Mouse (Mus musculus) heart, postnatal 36 days (tissue): ENCODE results near the gene Il23r. TPM values are rescaled to one million over a fixed set of nuclear protein-coding genes. Genes with fewer than 3 reads are reported as not detected.
A peak's percentile ranks its signal among the peaks of the same experiment; 100 is the strongest.
"Not testable (repeated sequence)": the region's sequence is repeated elsewhere in the genome, so short reads cannot be mapped to it uniquely, and the experiment has no call there.

ENCODE experiments used
- DNase-seq, 2 experiments: peaks; one replicate each; pipeline ENCODE4 v3.0.0; 2021 to 2022
- intact Hi-C: fragments of 180-260 bp; cut with DNase I; formaldehyde crosslinking; loops from one replicate; pipeline ENCODE4 v1.15.1; 2025
- total RNA-seq, 2 experiments: library from RNA; stranded (reverse); gene quantifications; 2 replicates each; pipeline ENCODE4 v1.2.3; 2021

Gene Il23r
- not detected for total RNA-seq

DNA sequence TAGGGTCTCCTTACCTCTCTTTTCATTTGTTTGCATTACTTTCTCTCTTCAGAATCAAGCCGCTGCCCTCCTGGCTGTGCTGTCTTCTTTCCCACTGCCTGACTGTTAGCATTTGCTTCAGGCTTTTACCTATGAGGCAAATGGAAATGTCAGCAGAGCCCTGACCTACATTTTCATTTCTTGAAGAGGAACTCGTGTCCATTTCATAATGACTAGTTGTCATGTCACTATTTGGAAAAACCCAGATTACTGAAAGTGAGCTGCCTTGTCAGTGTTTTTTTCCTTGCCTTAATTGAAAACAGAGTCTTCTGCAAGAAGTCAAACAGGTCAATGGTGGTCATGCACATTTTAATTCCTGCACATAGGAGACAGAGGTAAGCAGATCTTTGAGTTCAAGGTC is at the start of gene Il23r:
Il23r (minus strand) TSS at position 101 of the 400 bp plus-strand sequence.
- no peak for DNase-seq
- intact Hi-C loops: no loop called here

DNA sequence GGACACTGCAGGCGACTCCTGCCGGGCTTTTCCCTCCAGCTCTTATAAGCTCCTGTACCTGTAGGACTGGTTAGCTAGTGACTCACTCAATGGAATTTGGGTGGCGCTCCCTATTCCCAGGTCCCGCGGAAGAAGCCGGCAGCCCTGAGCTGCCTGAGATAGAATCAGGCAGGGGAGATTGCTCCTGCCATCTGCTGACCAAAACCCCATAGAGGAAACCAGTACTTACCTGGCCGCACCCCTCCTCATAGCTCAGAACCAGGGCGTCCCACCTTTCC is 44.1 kb upstream of the Il23r start, which contains the start of gene Tacstd2:
Tacstd2 (minus strand) TSS at position 20 of the 278 bp plus-strand sequence.
- intact Hi-C loops: no loop called here
- DNase-seq: no peak

DNA sequence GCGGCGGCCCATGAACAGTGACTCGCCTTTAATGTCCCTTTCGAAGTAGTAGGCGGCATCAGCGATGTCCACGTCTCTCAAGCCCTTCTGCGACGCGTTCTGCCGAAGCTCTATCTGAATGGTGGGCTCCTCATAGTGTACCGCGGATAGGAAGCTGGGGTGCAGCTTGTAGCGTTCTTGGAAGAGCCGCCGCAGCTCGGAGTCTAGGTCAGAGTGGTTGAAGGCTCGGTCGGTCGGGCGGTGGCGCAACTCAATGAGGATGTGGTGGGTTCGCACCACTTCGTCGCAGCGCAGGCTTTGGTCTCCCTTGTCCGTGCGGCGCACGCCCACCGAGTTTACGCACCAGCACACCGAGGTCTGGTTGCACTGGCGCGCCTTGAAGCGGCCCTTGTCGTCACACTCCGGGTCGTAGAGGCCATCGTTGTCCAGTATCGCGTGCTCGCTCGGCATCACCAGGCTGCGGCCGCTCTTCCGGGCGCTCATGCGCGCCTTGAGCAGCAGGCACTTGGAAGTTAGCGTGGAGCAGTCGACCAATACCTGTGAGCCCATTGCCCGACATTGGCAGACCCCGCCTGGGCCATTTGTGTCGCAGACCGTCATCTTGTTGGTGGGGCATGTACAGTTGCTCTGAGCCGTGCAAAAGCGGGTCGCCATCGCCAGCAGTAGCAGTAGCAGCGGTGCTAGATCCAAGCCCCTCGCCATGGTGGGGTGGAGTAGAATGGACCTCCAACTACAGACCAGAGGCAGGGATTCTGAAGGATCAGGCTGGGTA is 43.5 kb upstream of the Il23r start:
- no peak for DNase-seq
- intact Hi-C loops: no loop called here

DNA sequence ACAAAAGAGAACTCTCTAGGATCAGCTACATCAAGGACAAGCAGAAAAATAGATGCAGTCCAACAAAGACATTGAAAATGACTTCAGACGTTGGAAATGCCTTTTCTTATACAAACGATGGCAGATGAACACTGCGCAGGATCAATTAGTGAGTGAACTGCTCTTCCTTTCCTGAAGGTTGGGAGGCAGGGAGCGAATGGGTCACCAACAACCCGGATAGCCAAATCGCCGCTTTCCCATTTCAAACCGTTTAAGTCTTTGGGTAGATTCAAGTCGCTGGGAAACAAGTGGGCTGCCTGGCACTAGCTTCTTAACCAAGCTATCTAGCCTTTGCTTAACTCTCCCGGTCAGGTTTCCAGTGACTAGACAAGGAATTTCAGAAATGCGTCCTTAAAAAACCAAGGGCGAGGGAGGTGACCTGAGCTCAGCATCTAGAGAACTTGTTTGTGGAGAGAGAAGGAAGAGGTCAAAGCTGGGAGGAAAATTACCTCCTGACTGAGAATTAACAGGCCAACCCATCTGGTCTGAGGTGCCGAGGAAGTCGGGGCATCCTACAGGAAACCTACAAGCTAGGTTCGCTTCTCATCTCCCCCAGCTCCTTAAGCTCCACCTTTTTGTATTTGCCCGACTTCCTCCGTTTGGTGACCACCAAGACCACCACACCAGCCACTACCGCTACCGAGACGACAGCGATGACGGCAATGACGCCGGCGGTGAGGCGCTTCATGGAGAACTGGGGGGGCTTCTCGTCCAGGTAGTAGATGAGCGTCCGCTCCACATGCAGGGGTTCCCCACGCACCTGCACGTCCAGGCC is 42.7 kb upstream of the Il23r start:
- intact Hi-C loops: no loop called here

DNA sequence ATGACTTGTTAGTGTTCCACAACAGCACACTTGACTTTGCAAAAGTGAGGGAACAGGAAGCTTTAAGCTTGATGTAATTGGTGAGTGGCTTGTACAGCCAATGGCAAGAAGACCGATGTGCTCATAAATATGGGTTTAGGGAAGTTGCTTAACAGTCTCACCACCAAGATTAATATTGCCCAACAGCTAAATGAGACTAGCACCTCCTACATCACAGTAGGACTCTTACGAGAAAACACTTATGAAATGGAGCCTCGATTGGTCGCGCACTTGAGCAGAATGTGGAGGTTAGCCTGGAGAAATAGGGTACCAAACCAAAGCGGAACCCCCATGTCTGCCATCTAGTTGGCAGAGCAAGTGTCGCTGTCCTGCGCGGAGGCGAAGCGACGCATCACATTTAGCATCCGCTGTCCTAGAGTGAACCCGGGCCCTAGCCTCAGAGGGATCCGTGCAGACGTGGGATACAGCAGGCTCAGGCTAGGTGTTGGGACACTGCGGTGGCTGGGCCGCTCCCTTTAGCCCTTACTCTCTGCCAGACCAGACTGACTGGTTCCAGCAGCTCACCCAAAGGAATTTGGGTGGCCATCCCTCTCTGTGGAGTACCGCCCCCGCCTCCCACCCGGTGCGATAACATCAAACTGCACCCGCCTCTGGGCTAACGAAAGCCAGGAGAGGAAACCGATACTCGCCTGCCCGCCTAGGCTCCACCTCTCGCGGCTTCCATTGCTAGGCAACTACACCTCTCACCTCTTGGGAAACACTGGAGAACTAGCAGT is 41.2 kb upstream of the Il23r start:
- intact Hi-C loops: no loop called here

More for the DNA sequence above, 42.7 kb upstream of the Il23r start:
- no peak for DNase-seq

DNA sequence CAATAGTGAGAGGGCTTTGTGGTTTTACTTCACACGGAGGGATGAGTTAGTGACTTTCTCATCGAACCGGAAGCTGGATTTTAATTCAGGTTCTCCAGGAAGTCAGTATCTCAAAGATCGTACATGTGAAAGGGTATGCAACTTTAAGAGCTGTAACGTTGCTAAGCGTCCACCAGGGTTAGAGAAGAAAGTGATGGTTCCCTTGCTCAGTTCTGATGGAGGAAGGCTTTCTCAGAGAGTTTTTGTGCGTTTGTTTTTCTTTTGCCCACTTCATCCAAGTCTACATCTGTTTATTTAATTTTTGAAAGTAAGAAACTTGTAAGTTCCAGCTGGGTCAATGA is 40.1 kb upstream of the Il23r start:
- DNase-seq: no peak
- intact Hi-C loops: no loop called here

More for the DNA sequence above, 41.2 kb upstream of the Il23r start:
- DNase-seq: no peak

DNA sequence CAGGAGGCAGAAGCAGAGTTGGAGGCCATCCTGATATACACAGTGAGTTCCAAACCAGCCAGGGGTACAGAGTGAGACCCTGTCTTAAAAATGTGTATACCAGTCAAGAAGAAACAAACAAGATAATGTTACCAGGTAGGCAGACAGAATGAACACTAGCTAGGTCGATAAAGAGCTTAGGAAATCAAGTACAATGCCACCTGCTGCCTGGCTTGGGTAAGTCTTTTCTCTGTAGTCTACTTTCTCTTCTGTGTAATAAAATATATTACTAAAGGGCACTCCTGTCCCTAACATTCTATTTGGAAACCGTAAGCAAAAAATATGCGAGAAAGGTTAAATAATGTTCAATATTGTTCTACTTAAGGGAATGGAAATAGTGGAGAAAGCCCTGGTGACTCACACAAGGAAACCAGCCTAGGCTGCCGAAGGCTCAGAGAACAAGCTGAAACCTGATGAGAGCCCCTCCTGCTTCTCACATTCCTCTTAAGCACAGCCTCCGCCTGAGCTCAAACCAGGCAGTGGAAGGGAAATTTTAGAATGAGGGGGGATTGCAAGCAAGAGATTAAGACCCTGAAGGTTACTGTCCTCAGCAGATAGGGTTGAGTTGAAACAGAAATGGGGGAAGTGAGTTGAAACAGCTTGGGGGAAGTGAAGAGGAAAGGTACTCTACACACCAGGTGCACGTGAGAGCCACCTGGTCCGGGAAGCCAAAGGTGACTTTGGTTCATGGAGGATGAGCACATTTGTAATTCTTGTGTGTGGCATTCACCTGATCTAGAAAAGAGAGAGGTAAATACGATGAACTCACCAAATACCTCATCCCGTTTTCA is 39.6 kb upstream of the Il23r start:
- DNase-seq: no peak
- intact Hi-C loops: no loop called here

DNA sequence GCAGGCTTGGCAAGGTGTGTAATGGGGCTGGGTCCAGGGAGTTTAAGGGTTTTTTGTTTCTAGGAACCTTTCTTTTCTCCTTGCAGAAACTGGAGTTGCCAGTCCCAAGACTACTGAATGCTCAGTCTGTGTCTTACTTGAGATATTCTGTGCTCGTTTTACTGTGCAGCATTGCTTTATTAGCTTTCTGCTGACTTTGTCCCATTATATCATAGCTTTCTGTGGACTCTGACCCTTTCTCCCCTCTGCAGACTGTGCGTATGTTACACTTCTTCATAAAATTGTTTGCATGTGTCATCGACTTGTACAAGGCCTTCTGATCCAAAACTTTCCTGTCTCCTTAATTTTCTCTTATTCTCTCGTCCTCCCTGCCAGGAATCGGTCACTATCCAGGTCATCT is 34.7 kb upstream of the Il23r start:
- DNase-seq: no peak

DNA sequence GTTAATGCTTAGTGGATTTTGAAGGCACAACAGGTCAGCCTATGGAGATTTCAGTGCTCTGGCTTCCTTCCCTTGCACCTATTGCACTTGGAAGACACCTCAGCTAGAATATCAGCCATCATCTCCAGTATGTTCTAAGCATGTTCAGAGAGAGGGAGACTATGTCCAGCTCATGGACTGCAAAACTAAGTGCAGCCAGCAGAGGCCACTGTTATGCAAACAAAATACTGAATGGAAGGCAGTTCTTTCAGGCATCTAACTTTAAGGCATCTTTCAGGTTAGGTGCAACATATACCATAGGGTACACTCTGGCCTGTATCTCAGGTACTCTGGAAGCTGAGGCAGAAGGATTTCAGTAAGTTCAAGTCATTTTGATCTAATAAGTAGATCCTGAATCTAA is 19.1 kb upstream of the Il23r start:
- intact Hi-C loops: no loop called here
- peak; percentile 18 to 33 for DNase-seq

More for the DNA sequence above, 34.7 kb upstream of the Il23r start:
- intact Hi-C loops: no loop called here

DNA sequence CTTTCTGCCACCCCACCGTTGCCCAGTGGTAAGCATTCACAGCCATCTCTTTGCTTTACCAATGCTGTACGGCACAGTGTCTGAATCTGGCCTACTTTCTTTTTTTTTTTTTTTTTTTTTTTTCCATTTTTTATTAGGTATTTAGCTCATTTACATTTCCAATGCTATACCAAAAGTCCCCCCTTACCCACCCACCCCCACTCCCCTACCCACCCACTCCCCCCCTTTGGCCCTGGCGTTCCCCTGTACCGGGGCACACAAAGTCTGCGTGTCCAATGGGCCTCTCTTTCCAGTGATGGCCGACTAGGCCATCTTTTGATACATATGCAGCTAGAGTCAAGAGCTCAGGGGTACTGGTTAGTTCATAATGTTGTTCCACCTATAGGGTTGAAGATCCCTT is 10.3 kb upstream of the Il23r start:
- DNase-seq, intact Hi-C loops: not testable (repeated sequence)

DNA sequence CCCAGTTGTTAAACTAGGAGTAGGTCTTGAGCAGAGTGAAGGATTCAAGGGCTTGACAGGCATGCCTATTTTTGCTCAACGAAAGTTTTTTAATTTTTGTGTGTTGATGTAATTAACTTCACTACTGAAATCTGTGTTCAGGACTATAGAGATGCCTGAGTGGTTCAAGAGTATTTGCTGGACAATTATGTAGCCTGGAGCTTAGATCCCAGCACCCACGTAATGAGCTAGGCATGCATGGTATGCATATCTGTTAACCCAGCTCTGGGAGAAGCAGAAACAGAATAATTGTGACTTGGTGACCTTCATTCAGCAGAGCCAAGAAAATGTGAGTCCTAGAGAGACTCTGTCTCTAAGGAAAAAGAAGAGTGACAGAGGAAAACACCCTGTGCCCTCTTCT is 10.6 kb downstream of the Il23r start:
- no peak for DNase-seq
- intact Hi-C loops: no loop called here

DNA sequence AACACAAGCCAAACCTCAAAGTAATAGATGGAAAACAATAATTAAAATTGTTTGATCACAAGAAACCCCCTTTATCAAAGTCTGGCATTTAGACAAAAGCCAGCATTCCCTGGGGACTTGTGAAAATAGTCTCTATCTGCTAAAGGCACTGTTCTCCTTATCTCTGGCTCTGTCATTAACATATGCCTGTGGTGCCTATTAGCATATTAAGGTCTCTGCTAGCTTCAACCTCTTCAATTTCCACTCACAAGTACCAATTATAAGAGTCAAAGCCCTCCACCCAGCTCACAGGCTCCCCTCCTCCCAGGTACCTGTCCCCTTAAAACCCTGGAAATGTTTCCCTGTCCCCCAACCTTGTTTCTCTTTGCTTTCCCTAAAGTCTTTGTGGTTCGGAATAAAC is 20.4 kb downstream of the Il23r start:
- intact Hi-C loops: no loop called here
- no peak for DNase-seq

DNA sequence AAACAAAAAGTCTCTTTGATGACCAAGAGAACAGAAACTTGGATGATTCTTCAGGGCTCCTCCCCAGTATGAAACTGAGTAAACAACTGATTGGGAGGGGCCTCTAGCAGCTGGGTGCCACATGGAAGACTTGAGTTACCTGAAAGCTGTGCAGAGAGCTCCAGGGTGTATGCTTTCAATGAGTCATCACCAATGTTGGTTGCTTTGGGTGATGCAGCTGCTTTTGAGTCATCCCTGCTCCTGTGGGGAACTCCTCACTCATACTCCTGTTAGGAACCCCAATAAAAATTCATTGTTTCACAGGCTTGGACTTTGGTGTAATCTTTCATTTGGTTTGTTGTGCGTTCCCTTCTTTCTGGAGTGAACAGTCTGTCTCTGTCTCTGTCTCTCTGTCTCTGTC is 32.2 kb downstream of the Il23r start:
- no peak for DNase-seq
- intact Hi-C loops: no loop called here

DNA sequence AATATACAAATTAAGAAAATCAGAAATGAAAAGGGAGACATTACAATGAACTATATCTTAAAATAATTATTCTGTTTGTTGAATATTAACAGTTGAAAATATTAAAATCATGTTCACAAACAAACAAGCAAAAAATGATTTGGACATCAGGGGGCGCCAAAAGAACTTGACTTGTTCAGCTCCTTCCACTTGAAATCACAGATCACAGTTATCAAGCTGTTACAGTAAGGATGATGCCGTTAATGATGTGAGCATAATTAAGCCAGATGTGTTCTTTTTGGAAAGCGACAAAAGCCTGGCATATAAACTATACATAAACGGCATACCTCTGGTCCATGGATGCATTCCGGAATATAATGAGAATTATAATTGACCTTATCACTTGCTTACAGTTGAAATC is 40.3 kb downstream of the Il23r start:
- intact Hi-C loops: no loop called here
- no peak for DNase-seq

DNA sequence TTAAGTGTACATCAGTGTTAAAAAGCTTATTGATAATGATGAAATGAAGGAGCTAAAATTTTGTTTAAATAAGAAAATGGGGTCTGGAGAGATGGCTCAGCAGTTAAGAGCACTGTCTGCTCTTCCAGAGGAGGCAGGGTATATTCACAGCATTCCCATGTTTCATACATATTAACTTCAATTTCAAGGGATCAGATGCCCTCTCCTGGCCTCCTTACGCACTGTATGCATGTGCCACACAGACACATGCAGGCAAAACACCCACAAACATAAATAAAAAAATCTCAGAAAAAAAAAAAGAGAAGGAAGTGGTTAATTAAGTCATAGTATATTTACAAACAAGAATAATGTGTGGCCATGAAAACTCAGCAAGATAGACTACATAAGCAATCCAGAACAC is 45.8 kb downstream of the Il23r start:
- no peak for DNase-seq
- intact Hi-C loops: no loop called here

DNA sequence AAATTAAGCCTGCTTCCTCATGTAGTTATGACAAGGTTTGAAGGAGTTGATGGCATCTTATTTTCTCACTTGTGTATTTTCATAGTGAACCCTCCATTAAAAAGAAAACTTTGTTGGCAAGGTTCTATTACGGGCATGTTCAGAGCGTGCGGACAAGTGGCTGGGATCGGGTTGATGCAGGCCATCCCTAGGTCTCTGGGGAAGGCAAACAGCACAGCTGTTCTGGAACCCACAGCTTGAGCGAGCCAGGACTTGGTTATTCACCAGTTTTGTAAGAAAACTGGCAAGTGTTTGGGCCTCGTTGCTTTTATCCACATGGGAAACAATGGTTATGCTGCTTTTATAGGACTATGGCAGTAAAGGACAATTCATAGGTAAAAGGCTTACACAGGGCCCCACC is 48.5 kb downstream of the Il23r start:
- intact Hi-C loops: no loop called here

DNA sequence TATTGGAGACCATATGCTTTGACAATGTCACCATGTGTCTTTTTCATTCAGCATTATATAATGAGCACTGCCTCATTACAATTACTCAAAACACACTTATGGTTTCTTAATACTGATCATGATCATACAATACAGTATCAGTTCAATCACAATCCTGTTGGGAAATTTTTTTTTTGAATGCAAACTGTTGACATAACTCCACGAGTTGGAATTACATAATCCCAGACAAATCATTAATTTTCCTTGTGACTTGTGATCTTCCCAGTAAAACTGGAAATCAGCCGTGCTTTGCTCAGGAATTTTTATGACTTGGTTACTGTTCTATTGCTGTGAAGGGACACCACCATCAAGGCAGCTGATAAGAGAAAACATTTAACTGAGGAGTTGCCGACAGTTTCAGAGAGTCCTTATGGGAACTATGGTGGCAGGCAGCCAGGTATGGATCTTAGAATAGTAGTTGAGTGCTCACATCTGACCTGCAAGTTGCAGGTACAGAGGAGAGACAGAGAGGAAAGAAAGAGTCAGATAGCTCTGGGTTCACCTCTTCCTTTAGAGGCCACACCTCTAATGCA is 53.8 kb downstream of the Il23r start:
- no peak for DNase-seq

More for the DNA sequence above, 48.5 kb downstream of the Il23r start:
- no peak for DNase-seq

DNA sequence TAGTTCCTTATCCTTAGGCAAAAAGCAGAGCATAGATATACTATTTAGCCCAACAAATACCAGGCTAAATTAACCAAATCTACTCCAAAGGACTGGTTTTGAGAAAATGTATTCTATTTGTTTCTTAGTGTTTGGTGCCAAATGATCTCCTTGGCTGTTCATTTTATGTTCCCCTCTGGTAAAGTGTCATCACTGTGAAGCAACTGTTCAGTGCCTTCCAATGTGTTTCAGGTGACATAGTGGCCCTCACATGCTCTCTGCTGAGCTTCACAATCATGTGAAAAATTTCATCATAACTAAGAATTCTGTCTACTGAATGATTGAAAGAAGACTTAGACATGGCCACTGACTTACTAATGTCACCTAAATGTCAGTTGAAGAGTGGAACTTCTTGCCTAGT is 54.6 kb downstream of the Il23r start:
- intact Hi-C loops: loop anchor here (5.0 kb wide), 1 partner anchor 265 kb away; no protein-coding TSS in a partner anchor
- no peak for DNase-seq

More for the DNA sequence above, 53.8 kb downstream of the Il23r start:
- intact Hi-C loops: loop anchor here (5.0 kb wide), 1 partner anchor 266 kb away; no protein-coding TSS in a partner anchor

DNA sequence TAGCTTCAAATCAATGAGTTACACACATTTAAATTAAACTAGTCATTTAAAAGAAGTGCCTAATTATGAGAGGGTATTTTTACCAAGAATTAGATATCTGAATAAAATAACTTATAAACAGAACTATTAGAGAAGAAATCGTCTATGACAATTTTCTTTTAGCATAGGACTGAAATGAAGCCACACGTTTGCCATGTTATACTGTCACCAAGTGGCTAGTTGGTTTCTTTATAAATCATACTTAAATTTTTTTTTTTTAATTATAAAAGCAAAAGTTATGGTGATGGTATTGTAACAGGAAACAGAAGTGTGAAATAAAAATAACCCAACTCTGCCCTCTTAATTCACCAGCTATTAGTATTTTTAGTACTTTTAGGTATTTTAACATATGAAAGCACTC is 55.4 kb downstream of the Il23r start:
- intact Hi-C loops: loop anchor here (1.0 to 5.0 kb wide), 2 partner anchors 238 to 264 kb away; no protein-coding TSS in a partner anchor
- no peak for DNase-seq

DNA sequence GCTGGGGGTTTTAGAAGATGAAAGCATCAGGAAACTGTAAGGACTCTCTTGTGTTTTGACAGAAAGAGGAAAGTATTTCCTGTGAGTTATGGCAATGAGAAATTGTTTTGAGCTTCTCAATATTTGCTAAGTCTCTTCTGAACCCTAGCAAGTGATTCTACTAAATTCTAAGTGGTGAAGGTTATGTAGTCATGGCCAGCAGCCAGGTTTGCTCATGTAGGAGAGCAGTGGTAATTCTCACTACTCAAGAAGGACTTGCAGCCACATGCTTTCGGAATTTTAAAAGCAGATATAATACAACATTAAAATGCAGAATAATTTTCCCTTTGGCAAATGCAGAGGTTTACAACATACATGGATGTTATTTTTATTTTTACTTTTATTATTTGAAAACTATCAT is 55.9 kb downstream of the Il23r start:
- no peak for DNase-seq
- intact Hi-C loops: loop anchor here (1.0 to 5.0 kb wide), 2 partner anchors 237 to 263 kb away; no protein-coding TSS in a partner anchor
